Mouse (Mus musculus) cerebellum, adult (tissue): ENCODE data around the gene Mtcl1.
A peak's percentile ranks its signal among the peaks of the same experiment; 100 is the strongest.

ENCODE experiments used
- ATAC-seq: cut with Nextera tagmentation; 2 replicates; pipeline ENCODE4 v1.9.2; 2017; ENCODE audit warnings: mild to moderate bottlenecking, moderate library complexity, mixed read lengths; ENCODE audit not compliant: insufficient number of reproducible peaks, low FRiP score, low TSS enrichment

The Mtcl1 gene

GRCm38 (mm10) chr17:66449460-66450341 lies at the start of gene Mtcl1:
Mtcl1 (minus strand) TSS chr17:66449750.
- peak; percentile 69 for ATAC-seq

DNA sequence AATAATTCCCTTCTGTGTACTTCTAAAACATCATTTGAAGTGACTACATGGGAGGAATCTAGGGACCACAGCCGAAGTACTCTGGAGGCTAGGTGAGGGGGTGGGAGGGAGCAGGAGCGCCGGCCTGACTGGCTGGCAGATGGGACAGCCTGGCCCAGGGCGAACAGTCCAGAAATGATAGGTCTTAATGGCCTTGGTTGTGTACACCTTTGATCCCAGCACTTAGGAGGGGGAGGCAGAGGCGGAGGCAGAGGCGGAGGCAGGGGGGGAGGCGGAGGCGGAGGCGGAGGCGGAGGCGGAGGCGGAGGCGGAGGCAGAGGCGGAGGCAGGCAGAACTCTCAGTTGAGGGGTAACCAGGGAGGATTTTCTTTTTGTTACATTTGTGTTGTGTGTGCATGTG lies 49.0 kb upstream of the Mtcl1 start:
- no peak for ATAC-seq

DNA sequence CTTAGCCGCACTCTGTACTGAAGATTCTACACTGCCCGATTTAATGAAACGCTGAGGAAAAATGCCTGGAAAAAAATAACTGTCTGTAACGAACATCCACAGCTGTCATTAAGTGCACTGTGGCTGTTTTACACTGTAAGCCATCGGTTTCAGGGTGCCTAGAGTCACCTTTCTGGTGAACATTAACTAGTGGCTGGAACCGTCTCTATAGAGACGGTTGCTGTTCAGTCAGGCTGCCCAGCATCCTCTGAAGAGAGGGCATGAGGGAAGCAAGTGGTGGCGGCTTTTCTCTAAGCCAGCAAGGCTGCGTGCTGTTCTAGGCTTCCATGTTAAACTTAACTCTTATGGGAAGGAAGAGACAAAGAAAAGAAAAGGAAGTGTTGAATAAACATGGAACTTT lies 47.0 kb upstream of the Mtcl1 start:
- ATAC-seq, result no peak

DNA sequence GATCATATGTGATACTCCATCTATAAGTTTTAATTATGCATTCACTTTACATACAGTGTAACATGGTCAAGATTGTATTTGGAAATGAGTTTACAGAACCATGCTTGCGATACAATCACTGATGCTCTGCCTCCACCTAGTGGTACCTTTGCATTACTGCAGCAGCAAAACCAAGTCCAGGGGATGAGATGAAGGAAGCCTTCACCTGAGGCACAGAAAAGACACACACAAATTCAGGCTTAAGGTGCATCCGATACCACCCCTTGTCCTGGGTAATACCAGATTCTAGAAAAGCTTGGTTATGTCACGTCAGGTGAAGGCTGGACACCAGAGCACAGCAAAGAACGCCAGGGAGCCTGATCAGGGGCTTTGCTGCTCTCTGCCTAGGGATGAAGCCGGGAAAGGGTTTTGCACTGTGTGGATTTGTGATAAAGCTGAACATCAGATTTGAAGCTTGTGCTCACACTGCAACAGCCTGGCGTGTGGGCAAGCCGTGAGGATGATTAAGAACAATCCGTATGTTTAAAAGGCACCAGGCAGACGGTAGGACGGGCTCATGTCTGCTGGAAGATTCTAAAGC lies 40.6 kb upstream of the Mtcl1 start:
- peak; percentile 45; the same call in 1 of the 2 replicates for ATAC-seq

DNA sequence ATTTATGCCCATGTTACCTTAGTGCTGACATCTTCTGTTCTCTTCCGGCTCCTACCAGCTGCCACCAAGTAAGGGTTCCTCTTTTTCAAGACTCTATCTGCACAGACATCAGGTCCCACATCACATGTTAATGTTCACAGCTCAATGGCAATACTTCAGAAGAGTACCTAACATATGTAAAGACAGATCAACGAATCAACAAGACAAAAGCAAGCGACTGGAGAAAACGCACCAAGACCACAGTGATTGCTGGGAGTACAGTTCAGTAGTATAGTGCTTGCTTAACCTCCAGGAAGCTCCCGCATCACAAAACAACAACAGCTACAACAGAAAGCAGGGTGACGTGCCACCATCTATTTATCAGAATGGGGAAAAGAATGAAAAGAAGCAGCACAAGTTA lies 37.0 kb upstream of the Mtcl1 start:
- ATAC-seq, result no peak

GRCm38 (mm10) chr17:66485742-66486141 lies 36.2 kb upstream of the Mtcl1 start:
- ATAC-seq, result peak; percentile 77

DNA sequence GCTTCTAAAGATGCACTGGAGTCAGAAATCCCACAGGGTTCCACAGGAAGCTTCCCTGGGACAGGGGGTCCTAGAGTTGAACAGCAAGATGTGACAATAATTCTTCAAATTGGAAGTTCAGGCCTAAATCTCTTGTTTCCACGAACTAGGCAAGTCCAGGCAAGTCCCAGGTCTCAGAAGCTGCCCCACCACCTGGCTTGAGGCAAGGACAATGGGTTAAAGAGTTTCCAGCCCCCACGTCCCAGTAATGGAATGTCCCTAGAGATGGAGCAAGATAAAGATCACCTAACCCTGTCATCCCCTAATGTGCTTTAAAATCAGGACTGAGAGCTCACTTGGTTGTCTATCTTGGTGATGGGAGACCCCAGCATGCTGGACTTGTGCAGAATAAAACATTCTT lies 35.4 kb upstream of the Mtcl1 start:
- ATAC-seq, result no peak

GRCm38 (mm10) chr17:66483651-66484454 lies 34.3 kb upstream of the Mtcl1 start:
- no peak for ATAC-seq

GRCm38 (mm10) chr17:66481295-66481694 lies 31.7 kb upstream of the Mtcl1 start:
- ATAC-seq, result no peak

- no peak for ATAC-seq
Measured at GRCm38 (mm10) chr17:66480491-66481278, 31.1 kb upstream of the Mtcl1 start.

- ATAC-seq, result no peak
Measured at GRCm38 (mm10) chr17:66479813-66480490, 30.4 kb upstream of the Mtcl1 start.

- ATAC-seq, result no peak
Measured at GRCm38 (mm10) chr17:66479311-66479710, 29.8 kb upstream of the Mtcl1 start.

DNA sequence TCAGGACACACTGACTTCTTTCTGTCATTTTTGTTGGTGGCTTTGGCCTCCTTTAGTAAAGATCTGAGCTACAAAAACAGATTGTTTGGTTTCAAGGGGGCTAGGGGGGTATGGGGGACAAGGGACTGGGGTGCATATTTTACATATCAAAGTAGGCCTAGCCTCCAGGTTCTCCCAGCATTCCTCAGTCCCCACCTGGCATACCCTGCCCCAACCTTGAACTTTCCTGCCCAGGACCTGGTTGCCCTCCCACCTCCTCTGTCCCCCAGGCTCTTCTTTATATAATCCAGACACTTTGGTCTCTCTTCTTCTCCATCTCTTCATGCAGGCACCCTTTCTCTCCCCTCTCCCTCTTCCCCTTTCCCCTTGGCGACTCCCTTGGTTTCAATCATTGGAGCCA lies 23.7 kb upstream of the Mtcl1 start:
- no peak for ATAC-seq

GRCm38 (mm10) chr17:66471775-66472174 lies 22.2 kb upstream of the Mtcl1 start:
- no peak for ATAC-seq

DNA sequence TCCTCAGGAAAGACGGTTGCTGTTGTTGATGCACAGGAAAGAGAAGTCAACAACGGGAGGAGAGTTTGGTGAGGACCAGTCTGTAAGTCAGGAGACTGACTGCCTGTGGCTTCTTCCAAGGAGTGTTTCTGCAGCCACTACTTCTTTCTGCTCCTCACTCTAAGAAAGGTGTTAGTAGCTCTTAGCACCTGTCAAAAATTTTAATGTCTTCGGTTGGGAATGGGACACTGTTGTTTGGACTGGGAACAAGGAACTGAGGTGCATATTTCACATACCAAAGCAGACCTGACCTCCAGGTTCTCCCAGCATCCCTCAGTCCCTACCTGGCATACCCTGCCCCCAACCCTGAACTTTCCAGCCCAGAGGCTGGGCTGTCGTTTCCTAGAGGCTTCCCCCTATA lies 21.7 kb upstream of the Mtcl1 start:
- ATAC-seq, result no peak

GRCm38 (mm10) chr17:66470020-66470419 lies 20.5 kb upstream of the Mtcl1 start:
- no peak for ATAC-seq

DNA sequence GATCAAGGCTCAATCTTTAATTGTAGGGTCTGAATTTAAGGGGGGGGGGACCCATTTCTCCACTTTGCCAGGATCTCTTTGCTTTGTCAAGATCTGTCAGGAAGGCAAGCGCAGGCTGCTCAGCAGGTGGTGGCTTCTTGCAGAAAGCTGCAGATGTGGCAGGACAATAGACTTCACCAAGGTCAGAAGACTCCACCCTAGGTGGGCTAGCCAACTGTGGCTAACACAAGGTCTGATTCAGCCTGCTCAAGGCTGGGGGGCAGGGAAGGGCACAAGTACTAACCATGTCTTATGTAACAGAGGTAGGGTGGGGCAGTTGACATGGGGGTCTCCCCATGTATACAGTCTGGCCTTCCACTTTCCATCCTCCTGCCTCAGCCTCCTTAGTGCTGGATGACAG lies 7.7 kb upstream of the Mtcl1 start:
- no peak for ATAC-seq

GRCm38 (mm10) chr17:66451143-66451542 lies 1.6 kb upstream of the Mtcl1 start:
- ATAC-seq, result no peak

DNA sequence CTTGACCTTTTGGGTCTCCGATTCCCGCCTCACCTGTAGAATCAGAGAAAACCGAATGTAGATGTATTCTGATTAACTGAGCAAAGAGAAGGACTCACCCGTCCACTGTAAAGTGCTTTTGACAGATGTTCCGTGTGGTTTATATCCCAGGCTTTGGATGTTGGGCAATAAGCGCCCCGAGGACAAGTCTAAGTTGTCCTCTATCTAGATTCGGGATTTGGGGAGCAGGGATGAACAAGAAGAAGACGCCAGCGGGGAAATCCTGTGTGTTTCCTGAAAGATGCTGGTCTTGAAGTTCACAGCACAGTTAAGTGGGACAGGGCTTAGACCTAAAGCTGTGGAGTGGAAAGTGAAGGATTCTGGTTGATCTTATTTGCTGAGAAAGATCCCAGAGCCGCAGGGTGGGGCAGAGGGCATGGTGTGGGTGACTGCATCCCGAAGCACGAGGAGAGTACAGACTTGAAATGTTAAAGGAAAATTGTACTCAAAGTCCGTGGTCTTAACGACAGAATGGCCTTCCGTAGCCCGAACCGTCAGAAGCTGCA lies 1.0 kb upstream of the Mtcl1 start:
- no peak for ATAC-seq
